Mouse (Mus musculus): ENCODE data around the gene Atp5c1.
A peak's percentile ranks its signal among the peaks of the same experiment; 100 is the strongest.

Atp5c1 gene

GRCm38 (mm10) chr2:10050878-10051277 lies 29.4 kb downstream of the Atp5c1 start:
- DNase-seq (ENCODE audit: low spot score): no peak

- DNase-seq (ENCODE audit: low spot score): no peak
Measured at GRCm38 (mm10) chr2:10049456-10049855, 30.9 kb downstream of the Atp5c1 start.

GRCm38 (mm10) chr2:10048461-10048860 lies 31.8 kb downstream of the Atp5c1 start, which contains the start of gene Taf3:
Gene Taf3, minus strand, starts transcription at chr2:10048596.
- DNase-seq (ENCODE audit: low spot score): peak; percentile 96

GRCm38 (mm10) chr2:10047758-10048436 lies 32.4 kb downstream of the Atp5c1 start:
- DNase-seq (ENCODE audit: low spot score): peak; percentile 62

GRCm38 (mm10) chr2:10034976-10035375 lies 45.3 kb downstream of the Atp5c1 start:
- no peak for DNase-seq (ENCODE audit: low spot score)

GRCm38 (mm10) chr2:10033684-10034083 lies 46.6 kb downstream of the Atp5c1 start:
- DNase-seq (ENCODE audit: low spot score): no peak

- DNase-seq (ENCODE audit: low spot score): no peak
Measured at GRCm38 (mm10) chr2:10029755-10030154, 50.6 kb downstream of the Atp5c1 start.

GRCm38 (mm10) chr2:10024264-10024663 lies 56.0 kb downstream of the Atp5c1 start:
- no peak for DNase-seq (ENCODE audit: low spot score)

GRCm38 (mm10) chr2:10021296-10021695 lies 59.0 kb downstream of the Atp5c1 start:
- DNase-seq (ENCODE audit: low spot score): no peak

- no peak for DNase-seq (ENCODE audit: low spot score)
Measured at GRCm38 (mm10) chr2:10014951-10015635, 65.2 kb downstream of the Atp5c1 start.

GRCm38 (mm10) chr2:10010263-10010909 lies 69.9 kb downstream of the Atp5c1 start:
- peak; percentile 79 for DNase-seq (ENCODE audit: low spot score)

- no peak for DNase-seq (ENCODE audit: low spot score)
Measured at GRCm38 (mm10) chr2:10009671-10010254, 70.5 kb downstream of the Atp5c1 start.

GRCm38 (mm10) chr2:10008593-10008992 lies 71.7 kb downstream of the Atp5c1 start:
- no peak for DNase-seq (ENCODE audit: low spot score)

Data from embryo, embryonic 10 days (tissue).